9 mouse cellular contexts compared by ENCODE assay signal in the genomic region with DNA sequence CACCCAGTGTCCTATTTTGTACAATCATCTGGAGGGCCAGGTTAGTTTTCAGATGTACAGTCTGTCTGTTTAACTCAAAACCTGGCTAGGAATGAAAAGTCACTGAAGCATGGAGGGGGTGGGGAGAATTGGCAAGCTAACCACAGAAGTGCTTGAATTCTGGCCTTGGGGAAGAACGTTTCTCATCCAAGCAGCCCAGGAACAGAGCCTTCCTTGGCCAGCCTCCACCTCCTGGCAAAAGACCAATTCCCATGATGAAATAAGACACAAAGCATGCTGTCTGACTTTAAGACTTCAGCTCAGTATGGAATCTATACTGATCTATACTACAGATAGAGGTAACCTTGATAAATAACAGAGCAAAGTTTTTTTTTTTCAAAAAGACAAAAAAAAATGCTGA.
A peak's percentile ranks its signal among the peaks of the same experiment; 100 is the strongest.
DNase-seq lines count a peak whose midpoint lies in the region; ATAC-seq and TF ChIP-seq lines count a peak whose summit lies in the region.
"Had no signal": no experiment of that assay in that cellular context is flagged by ENCODE, and none has a peak within 500 bp of the region (broad histone marks: within the 10 kb centered on the region; RNA-seq: fewer than 3 reads in every experiment).

No protein-coding gene starts in this region.

- TF ChIP-seq CTCF in layer of hippocampus, adult 2 months (conservative IDR thresholded peaks at IDR 0.05), result no peak

- no peak for ATAC-seq in monocyte, adult 5-6 weeks (replicated peaks; ENCODE audit: insufficient number of reproducible peaks, low FRiP score, low TSS enrichment, poor library complexity, severe bottlenecking)
- ATAC-seq in megakaryocyte progenitor cell, adult 5-6 weeks (replicated peaks; ENCODE audit: poor library complexity), result no peak

- DNase-seq in layer of hippocampus, adult 2 months (ENCODE audit: low spot score in 2 of 2), result peak in 1 of 2 experiments; percentile 34
- no peak for DNase-seq in layer of hippocampus, adult 9-10 months (ENCODE audit: low spot score)
- peak; percentile 93 for DNase-seq in adrenal gland, postnatal 36 days
- peak; percentile 82 for DNase-seq in fat pad, adult 2 months (ENCODE audit: extremely low read depth, low read depth, low spot score)
- DNase-seq in kidney, postnatal 10 days, result peak; percentile 82
- DNase-seq in ovary, postnatal 10 days (ENCODE audit: low spot score), result peak; percentile 64

- peak overlapping the region; percentile 83 for H3K27ac ChIP-seq in layer of hippocampus, adult 2 months

- no peak overlapping the region for H3K4me3 ChIP-seq in layer of hippocampus, adult 2 months
- H3K4me3 ChIP-seq: myocyte had no signal
